Mouse (Mus musculus) ovary, postnatal 36 days (tissue): Measurements from ENCODE around the gene Dhx57.
"Not testable (repeated sequence)": the region's sequence is repeated elsewhere in the genome, so short reads cannot be mapped to it uniquely, and the experiment has no call there.

ENCODE experiments used
- DNase-seq: peaks from one replicate; pipeline ENCODE4 v3.0.0; 2022; ENCODE audit warnings: low spot score, mixed read lengths

Dhx57 gene

DNA sequence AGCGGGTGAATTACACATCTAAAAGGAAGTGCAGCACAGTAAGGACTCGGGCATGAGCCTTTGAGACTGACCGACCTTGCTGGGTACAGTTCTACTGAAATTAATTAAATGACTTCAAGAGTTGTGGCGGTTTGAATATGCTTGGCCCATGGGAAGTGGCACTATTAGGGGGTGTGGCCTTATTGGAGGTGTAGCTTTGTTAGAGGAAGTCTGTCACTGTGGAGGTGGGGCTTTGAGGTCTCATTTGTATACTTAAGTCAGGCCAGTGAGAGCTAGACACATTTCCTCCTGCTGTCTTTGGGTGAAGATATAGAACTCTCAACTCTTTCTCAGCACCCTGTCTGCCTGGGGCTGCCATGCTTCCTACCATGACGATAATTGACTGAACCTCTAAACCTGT, 35.9 kb downstream of the Dhx57 start:
- DNase-seq: no peak

DNA sequence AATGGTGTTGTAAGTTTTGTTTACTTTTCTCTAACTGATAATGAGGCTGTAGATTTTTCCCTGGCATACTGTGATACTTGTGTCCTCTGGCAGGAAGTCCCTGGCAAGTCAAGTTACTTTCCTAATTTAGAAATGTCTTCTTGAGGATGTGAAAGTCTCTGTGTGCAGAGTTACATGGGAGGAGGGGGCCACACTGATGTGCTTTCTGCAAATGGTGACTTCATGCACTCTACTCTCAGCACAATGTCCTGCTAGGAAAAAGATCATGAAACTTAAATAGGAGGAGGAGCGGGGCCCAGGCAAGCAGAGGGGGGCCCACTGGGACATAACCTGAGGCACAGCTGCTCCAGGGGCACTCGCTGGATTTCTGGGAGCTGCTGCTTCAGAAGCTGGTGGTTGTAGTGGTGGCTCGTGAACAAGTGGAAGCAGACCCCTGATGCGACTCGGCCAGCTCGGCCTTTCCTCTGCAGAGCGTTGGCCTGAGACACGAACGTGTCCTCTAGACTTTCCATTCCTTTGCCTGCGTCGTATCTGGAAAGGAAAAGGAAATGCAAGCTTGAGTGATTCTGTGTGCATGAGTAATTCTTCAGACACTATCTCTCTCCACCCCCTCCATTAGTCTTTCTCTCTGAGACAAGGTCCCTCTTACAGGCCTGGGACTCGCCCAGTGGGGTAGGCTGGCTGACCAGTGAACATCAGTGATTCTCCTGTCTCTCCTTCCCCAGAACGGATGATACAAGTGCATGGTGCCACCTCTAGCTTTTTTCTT, 37.3 kb downstream of the Dhx57 start:
- no peak for DNase-seq

DNA sequence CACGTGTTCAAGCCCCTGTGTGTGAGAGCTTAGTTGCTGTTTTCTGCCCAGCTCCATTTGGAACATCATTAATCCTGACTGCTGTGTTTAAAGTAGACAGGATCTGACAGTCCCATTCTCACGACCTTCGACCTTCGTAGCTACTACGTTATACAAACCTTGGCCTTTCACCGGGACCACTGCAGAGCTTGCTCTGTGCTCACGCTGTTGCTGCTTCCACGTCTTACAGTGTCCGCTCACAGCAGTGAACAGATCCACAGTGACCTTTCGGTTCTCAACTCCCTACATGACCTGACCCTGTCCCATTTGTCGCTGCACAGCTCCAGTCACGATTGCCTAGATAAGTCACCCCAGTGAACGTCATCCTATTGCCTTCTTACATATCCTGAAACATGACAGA, 47.2 kb downstream of the Dhx57 start:
- DNase-seq: no peak

DNA sequence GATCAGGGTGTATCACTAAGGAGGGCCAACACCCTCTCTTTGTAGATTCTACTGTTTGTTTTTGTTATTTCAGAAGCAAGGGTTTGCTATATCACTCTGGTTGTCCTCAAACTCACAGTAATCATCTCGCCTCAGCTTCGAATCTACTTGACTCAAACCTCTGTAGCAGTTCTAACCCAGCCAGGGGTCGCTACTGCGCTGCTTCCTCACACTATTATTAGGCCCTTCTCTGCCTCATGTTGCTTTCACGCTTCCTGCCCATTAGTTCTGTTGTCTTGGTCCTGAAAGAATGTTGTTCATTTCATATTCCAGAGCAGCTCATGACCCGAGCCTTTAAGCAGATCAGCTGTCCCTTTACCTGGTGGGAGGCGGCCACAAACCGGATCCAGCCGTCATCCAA, 48.7 kb downstream of the Dhx57 start:
- no peak for DNase-seq

DNA sequence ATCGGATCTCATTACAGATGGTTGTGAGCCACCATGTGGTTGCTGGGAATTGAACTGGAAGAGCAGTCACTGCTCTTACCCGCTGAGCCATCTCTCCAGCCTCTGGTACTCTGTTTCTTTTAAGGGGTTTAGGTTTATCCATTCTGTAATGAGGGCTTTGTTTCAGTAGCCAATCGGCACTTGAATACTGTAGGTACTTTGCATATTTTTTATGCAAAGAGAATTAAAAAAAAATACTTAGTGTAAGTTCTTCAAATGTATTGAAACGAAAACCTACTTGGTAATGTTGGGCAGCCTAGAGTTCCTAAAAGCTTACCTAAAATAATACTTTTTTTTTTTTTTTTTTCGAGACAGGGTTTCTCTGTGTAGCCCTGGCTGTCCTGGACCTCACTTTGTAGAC, 52.8 kb downstream of the Dhx57 start:
- DNase-seq: no peak

DNA sequence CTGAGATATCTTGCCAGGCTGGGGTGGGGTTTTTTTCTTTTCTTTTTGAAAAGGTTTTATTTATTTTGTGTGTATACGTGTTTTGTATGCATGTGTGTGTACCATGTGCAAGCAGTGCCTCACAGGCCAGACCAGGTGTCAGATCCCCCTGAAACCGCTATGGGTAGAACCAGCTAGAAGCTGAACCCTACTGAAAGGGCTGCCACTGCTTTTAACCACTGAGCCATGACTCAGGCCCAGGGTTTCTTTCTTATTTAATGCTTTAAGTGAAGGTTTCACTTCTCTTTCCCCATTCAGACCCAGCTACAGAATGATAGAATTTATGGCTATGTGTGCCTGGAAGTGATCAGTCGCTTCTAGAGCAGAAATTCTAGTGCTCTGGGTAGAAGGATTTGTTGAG, 53.5 kb downstream of the Dhx57 start:
- no peak for DNase-seq

DNA sequence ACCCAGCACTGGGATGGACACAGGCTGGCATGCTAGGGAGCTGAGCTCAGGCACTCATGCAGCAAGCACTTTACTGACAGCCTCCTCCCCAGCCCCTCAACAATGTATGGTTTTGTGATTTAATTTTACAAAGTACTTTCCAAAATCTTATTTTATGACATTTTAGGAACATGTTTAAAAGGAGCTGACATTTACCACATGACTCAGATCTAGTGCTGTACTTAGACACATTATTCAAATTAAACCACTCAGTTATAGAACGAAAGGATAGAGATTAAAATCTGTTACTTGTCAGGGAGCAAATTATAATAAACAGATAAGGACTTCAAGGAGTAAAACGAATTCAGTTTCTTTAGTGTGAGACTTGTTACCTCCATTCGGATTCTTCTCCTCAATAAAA, 54.8 kb downstream of the Dhx57 start:
- no peak for DNase-seq

DNA sequence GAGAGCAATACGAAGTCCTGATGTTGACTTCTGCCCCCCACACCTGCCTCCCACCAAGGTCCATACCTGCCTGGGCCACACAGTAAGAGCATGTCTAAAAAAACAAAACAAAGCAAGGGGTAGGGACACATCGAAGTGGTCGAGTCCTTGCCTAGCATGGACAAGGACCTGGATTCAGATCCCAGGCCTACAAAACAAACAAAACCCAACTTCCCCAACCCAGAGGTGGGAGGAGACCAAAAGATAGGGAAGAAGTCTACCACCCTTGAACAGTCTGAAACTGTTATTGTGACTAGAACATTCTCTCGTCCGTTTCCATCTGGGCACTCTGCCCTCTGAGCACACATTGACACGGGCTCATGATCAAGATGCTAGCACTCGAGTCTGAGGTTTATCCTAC, 55.9 kb downstream of the Dhx57 start:
- no peak for DNase-seq

DNA sequence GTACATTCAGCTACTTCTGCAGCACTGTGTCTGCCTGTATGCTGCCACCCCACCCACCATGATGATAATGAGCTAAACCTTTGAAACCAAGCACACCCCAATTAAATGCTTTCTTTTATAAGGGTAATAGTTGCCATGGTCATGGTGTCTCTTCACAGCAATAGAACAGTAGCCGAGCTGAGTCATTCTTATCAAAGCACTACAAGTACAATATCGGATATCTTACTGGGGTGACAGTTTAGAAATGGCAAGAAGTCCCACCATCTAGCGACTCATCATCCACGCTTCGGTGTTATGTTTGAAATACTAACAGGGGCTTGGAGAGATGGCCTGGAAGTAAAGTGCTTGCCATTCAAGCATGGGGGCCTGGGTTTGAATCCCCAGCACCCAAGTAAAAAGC, 56.4 kb downstream of the Dhx57 start:
- no peak for DNase-seq

DNA sequence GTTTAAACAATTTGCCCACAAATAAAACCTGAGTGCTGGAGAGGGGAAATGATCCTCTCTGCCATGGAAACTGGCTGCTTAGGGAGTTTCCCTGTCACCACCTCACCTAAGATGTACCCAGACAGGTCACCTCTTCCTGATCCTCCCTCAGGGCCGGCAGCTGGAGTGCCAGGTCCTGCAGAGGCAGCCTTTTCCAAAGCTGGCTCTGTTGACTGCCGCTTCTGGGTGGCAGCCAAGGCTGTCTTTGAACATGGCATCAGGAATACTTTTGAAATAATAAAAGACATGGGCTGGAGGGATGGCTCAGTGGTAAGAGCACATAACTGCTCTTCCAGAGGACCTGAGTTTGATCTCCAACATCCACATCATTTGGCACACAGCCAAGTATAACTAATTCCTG, 60.9 kb downstream of the Dhx57 start:
- no peak for DNase-seq

DNA sequence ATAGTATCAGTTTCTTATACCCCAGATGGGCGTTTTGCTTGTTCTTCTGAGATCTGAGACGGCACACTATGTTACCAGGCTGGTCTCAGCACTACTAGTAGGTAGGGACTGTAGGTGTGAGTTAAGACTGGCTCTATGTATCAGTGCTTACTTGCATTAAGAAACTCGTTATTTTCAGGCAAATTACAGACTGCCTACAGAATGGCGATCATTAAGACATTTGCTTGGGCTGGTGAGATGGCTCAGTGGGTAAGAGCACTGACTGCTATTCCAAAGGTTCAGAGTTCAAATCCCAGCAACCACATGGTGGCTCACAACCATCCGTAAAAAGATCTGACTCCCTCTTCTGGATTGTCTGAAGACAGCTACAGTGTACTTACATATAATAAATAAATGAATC, 65.1 kb downstream of the Dhx57 start:
- DNase-seq: not testable (repeated sequence)

DNA sequence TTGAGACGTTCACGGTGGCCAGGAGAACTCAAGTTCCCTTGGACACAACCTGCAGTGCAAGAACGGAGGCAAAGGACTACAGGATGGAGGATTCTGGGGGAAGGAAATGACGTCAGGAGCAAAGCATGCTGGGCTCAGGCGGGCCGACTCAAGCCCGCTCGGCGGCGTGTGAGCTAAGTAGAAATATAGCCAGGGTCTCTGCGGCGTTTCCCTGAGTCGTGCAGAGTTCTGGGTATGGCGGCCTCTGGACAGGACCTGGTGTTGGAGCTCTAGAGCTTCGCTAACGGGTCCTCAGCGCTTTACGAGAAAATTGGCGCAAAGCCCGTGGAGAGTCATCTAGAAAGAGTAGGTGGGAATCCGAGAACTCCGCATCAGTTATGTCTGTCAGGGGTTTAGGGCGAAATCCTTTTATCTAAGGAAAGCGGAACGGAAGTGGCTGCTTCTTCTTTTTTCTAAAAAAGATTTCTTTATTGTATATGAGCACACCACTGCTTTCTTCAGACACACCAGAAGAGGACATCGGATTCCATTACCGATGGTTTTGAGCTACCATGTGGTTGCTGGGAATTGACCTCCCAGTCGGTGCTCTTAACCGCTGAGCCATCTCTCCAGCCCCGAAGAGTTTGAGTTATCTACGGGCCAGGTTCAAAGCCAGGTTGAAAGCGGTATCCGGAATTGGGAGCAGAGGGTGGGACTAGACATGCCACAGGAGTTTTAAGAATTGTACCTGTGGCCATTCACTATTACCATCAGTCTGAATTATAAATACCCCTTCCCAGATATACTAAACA, 65.8 kb downstream of the Dhx57 start, which contains the start of gene Gemin6:
Gene Gemin6, plus strand, starts transcription at position 116 of the 791 bp plus-strand sequence.
- DNase-seq: peak; percentile 77

DNA sequence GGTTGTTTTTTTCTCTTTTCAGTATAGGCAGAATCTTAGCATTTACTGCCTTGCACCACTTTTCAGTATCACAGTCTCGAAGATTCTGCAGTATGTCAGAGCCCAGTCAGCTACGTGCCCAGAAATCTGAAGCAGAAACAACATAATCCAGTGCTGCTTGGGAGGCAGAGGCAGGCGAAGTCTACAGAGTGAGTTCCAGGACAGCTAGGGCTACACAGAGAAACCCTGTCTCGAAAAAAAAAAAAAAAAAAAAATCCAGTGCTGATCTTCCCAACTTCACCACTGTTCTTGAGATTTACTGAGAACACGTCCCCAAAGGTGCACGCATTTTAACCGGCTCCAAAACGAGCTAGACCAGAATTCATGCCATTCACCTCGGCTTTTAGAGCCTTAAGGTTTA, 66.4 kb downstream of the Dhx57 start:
- DNase-seq: no peak

DNA sequence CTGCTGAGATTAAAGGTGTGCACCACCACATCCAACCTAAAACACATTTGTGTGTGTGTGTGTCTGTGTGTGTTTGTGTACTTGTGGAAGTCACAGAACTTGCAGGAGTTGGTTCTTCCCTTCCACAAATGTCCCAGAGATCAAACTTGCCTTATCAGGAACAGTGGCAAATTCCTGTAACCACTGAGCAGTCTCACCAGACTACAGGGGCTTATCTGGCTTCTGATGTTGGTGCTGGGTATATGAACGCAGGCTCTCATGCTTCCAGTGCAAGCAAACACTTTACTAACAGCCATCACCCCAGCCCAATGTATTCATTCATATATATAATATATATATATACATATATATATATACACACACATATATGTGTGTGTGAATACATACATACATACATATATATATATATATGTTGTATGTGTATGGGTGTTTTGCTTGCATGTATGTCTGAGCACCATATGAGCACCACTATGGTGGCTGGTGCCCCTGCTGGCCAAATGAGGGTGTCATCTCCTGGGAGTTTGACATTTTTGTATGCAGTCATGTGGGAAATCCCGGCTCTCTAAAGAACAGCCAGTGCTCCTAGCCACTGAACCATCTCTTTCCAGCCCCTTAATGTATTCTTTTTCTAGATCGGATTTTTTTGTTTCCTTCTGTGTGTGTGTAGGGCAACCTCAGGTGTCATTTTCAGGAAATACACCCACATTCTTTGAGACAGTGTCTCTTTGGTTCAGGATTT, 68.2 kb downstream of the Dhx57 start:
- no peak for DNase-seq

DNA sequence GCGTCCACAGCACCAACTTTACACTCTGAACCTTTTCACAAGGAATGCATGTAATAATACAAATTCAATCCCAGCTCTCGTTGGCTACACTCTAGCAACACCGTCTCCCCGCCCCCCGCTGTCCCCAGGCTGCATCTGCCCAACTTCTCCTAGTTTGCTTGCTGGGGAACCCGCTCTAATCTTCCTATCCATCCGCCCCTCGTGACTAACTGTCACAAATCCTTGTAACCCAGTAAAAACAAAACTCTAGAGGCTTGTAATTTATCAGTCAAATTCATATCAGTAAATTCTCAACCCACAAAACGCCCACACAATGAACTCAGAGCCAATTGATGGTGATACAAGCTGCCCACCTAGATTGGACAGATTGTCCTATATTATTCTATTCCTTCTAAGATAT, 69.1 kb downstream of the Dhx57 start:
- no peak for DNase-seq

DNA sequence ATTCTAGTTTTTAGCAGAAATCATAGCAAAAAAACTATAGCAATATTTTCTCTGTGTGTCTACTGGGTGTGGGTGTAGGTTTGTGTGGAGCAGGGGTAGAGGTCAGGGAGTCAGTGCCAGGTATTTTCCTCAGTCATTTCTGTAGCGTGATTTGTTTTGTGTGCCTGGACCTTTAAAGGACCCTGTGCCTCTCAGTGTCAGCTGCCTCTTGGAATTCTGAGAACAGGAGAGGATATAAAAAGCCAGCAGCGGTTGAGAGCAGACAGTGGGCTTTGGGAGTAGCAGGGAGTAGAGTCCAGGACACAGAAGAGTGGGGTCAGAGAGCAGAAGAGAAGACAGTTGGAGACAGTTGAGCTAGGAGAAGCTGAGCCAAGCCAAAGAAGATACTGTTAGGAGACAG, 70.1 kb downstream of the Dhx57 start:
- DNase-seq: no peak

DNA sequence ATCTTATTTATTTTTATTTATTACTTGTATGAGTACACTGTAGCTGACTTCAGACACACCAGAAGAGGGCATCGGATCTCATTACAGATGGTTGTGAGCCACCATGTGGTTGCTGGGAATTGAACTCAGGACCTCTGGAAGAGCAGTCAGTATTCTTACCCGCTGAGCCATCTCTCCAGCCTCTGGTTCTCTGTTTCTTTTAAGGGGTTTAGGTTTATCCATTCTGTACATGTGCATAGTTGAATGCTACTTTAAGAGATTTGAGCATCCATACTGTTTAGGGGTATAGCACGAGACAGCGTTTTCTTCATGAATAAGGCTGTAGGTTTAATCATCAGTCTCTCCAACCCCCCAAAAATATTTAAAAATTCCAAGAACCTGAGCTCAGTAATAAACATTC, 76.3 kb downstream of the Dhx57 start:
- DNase-seq: not testable (repeated sequence)

DNA sequence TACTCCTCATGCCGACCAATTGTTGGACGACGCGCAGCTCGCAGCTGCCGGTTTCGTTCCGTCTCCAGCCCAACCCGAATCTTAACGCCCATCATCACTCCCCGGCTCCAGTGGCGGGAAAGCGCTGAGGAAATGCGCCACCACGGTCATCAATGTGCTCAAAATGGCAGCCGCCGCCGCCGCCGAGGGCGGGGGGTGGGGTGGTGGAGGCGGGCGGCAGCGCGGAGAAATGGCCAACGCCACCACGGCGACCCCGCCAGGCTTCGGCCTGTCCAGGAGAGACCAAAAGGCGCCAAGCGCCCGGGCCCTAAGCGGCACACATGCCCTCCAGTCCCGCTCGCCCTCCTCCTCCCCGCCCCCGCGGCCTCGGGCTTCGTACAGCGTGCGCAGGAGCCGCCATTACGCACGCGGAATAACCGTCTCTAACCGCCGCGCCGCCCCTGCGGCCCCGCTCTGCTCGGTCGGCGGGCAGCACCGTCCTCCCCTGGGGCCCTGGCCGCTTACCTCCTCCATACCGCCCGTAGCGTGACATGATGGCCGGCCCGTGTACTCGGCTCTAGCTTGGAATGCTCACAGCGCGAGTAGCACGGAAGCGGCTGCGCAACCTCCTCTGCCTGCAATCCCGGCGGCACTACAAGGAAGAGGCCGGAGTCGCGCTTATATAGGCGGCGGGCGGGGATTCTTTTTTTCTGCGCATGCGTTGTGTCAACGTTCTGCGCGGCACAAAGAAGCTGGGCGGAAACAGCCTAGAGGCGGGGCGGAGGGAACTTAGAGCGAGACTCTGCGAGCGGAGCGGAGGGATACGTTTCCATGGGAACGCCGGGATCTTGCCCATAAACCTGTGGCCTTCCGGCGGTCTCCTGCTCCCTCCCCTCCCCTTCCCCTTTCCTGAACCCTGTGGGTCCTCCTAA, 83.3 kb downstream of the Dhx57 start, which contains the start of the genes Srsf7 and Ttc39d:
Gene Srsf7, minus strand, starts transcription at position 637 of the 911 bp plus-strand sequence.
Gene Ttc39d, plus strand, starts transcription at position 790 of the 911 bp plus-strand sequence.
- DNase-seq: peak; percentile 99

DNA sequence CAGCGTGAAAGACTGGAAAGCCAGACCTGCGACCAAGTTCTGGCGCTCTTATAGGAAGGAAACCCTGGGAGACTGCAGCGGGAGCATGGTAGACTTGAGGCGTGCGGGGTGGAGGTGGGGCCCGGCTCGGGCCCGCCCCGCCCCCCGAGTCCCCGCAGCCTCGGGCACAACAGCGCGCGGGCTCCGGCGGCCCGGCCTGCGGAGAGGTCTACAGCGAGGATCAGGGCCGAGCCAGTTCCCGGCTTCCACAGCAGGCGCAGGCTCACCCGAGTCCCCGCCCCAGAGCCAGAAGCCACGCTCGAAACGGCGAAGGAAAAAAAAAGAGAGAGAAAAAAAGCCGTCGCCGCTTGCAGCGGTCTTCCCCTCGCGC, 84.0 kb downstream of the Dhx57 start:
- no peak for DNase-seq

DNA sequence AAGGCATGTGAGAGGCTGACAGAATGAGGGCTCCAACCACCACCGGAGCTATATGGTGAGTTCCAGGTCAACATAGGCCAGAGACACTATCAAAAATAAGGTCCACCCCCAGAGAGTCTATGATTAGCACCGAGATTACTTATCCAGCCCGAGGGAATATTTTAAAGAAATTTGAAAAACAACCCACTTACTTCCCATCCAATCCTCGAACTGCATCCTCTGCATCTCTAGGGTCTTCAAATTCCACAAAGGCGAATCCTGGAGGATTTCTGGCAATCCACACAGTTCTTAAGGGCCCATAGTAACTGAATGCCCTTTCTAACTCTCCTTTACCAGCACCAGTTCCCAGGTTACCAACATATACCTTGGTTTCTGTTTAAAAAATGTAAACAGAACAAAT, 84.6 kb downstream of the Dhx57 start:
- DNase-seq: no peak

DNA sequence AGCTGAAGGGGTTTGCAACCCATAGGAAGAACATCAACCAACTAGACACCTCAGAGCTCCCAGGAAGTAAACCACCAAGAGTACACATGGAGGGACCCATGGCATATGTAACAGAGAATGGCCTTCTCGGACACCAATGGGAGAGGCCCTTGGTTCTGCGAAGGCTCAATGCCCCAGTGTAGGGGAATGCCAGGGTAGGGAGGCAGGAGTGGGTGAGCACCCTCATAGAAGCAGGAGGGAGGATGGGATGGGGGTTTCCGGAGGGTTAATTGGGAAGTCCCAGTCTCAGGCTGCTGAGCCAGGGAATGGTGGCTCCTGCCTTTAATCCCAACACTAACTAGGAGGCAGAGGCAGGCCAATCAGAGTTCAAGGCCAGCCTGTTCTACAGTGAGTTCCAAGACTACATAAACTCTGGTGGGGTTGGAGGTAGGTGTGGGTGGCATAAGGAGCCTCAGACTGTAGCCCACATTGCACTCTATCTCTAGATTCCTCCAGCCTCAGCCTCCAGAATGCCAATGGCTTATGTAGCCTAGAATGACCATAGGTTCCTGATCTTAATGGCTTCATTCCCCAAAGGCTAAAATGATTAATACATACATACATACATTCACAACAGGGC, 91.0 kb downstream of the Dhx57 start:
- no peak for DNase-seq
